8 mouse cellular contexts compared by ENCODE assay signal in the genomic region with DNA sequence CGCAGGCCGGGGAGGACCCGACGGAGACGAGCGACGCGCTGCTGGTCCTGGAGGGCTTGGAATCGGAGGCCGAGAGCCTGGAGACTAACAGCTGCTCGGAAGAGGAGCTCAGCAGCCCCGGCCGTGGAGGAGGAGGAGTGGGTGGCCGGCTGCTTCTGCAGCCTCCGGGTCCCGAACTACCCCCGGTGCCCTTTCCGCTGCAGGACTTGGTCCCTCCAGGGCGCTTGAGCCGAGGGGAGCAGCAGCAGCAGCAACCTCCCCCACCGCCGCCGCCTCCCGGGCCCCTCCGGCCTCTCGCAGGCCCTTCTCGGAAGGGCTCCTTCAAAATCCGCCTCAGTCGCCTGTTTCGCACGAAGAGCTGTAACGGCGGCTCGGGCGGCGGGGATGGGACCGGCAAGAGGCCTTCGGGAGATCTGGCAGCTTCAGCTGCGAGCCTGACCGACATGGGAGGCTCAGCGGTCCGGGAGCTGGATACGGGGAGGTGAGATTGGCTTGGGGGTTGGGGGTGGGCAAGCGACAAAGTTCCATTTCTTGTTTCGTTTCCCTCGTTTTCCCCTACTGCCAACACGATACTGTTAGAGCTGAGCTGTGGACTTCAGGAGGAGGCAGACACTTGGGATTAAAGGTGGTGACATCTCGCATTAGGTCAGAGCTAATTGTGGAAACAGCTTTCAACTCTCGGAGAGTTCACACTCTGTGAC. TPM values are rescaled to one million over a fixed set of nuclear protein-coding genes. Genes with fewer than 3 reads are reported as not detected.
DNase-seq lines count a peak whose midpoint lies in the region; ATAC-seq and TF ChIP-seq lines count a peak whose summit lies in the region.

No protein-coding gene starts in this region.

- no peak for TF ChIP-seq POLR2A in bone marrow, adult 2 months (IDR thresholded peaks at IDR 0.05; ENCODE audit: borderline replicate concordance, control insufficient read depth, low read depth, low read length)

- peak overlapping the region; percentile 95 for H3K4me2 ChIP-seq in forebrain, embryonic 12.5 days
- H3K4me2 ChIP-seq in hindbrain, embryonic 11.5 days (replicated peaks; ENCODE audit: low read depth, low read length): peak overlapping the region; percentile 90
- H3K4me2 ChIP-seq in liver, embryonic 11.5 days: peak overlapping the region; percentile 75
- H3K4me2 ChIP-seq in midbrain, postnatal 0 days (ENCODE audit: low read depth, low read length, poor library complexity, severe bottlenecking): peak overlapping the region; percentile 95

- WGBS in bone marrow, adult 2 months: under 1% methylated on average over 49 of the region's 49 CpGs
- WGBS in forebrain, embryonic 12.5 days: 1% methylated on average over 40 of the region's 49 CpGs
- WGBS in hindbrain, embryonic 11.5 days: 0% methylated on average over 46 of the region's 49 CpGs
- under 1% methylated on average over 48 of the region's 49 CpGs for WGBS in liver, embryonic 11.5 days
- WGBS in midbrain, postnatal 0 days: under 1% methylated on average over 39 of the region's 49 CpGs

- 0 out of 2 replicates have a peak, but pooled peaks have one; percentile 5 for ATAC-seq in forebrain, embryonic 12.5 days (ENCODE audit: low FRiP score)
- ATAC-seq in hindbrain, embryonic 11.5 days (ENCODE audit: low FRiP score): no peak
- ATAC-seq in liver, embryonic 11.5 days (replicated peaks; ENCODE audit: low FRiP score): peak; percentile 13; the same call in 1 of the 2 replicates
- ATAC-seq in midbrain, postnatal 0 days (ENCODE audit: low FRiP score): no peak

- no peaks in the 10 kb centered on the region for H3K36me3 ChIP-seq in forebrain, embryonic 12.5 days (replicated peaks)
- no peaks in the 10 kb centered on the region for H3K36me3 ChIP-seq in hindbrain, embryonic 11.5 days (ENCODE audit: control insufficient read depth, insufficient read depth, low read length)
- H3K36me3 ChIP-seq in liver, embryonic 11.5 days (ENCODE audit: control insufficient read depth, insufficient read depth, low read length): no peaks in the 10 kb centered on the region; the same call in 1 of the 2 replicates
- H3K36me3 ChIP-seq in midbrain, postnatal 0 days (ENCODE audit: insufficient read depth, low read length): no peaks in the 10 kb centered on the region

- H3K4me3 ChIP-seq in bone marrow, adult 2 months (replicated peaks; ENCODE audit: control insufficient read depth, low read depth, low read length): peak overlapping the region; percentile 74
- H3K4me3 ChIP-seq in forebrain, embryonic 12.5 days (replicated peaks): peak overlapping the region; percentile 93
- H3K4me3 ChIP-seq in hindbrain, embryonic 11.5 days (ENCODE audit: low read depth, low read length): peak overlapping the region; percentile 98
- peak overlapping the region; percentile 97 for H3K4me3 ChIP-seq in liver, embryonic 11.5 days (ENCODE audit: low read depth, low read length)
- H3K4me3 ChIP-seq in midbrain, postnatal 0 days (ENCODE audit: low read depth, low read length): peak overlapping the region; percentile 96

- H3K27me3 ChIP-seq in forebrain, embryonic 12.5 days: no peaks in the 10 kb centered on the region
- no peaks in the 10 kb centered on the region for H3K27me3 ChIP-seq in hindbrain, embryonic 11.5 days (ENCODE audit: control insufficient read depth, insufficient read depth, low read length)
- no peaks in the 10 kb centered on the region for H3K27me3 ChIP-seq in liver, embryonic 11.5 days (replicated peaks; ENCODE audit: control insufficient read depth, insufficient read depth, low read length)
- H3K27me3 ChIP-seq in midbrain, postnatal 0 days (ENCODE audit: insufficient read depth, low read length): no peaks in the 10 kb centered on the region

- H3K27ac ChIP-seq in bone marrow, adult 2 months (ENCODE audit: control insufficient read depth, insufficient read depth, low read depth, low read length, poor library complexity): peak overlapping the region; percentile 67; the same call in 1 of the 2 replicates
- peak overlapping the region; percentile 88 for H3K27ac ChIP-seq in forebrain, embryonic 12.5 days
- H3K27ac ChIP-seq in hindbrain, embryonic 11.5 days (ENCODE audit: low read depth, low read length): peak overlapping the region; percentile 81
- peak overlapping the region; percentile 77 for H3K27ac ChIP-seq in liver, embryonic 11.5 days (ENCODE audit: low read depth, low read length)
- peak overlapping the region; percentile 83 for H3K27ac ChIP-seq in midbrain, postnatal 0 days (ENCODE audit: low read depth, low read length)

- H3K4me1 ChIP-seq in bone marrow, adult 2 months (ENCODE audit: control insufficient read depth, insufficient read depth, low read length): peaks cover 3% of the 10 kb centered on the region; the same call in 1 of the 2 replicates
- peaks cover 30% of the 10 kb centered on the region for H3K4me1 ChIP-seq in forebrain, embryonic 12.5 days
- peaks cover 10% of the 10 kb centered on the region; the same call in 1 of the 2 replicates for H3K4me1 ChIP-seq in hindbrain, embryonic 11.5 days (replicated peaks; ENCODE audit: control insufficient read depth, insufficient read depth, low read length)
- H3K4me1 ChIP-seq in liver, embryonic 11.5 days (replicated peaks; ENCODE audit: control insufficient read depth, insufficient read depth, low read length): peaks cover 23% of the 10 kb centered on the region
- H3K4me1 ChIP-seq in midbrain, postnatal 0 days (ENCODE audit: insufficient read depth, low read length): peaks cover 13% of the 10 kb centered on the region

- no peak for TF ChIP-seq CTCF in bone marrow, adult 2 months (IDR thresholded peaks at IDR 0.05; ENCODE audit: control insufficient read depth, insufficient read depth, low read length)
- no peak for TF ChIP-seq CTCF in midbrain, postnatal 0 days (IDR thresholded peaks at IDR 0.05)

- peak overlapping the region; percentile 95 for H3K9ac ChIP-seq in forebrain, embryonic 12.5 days
- peak overlapping the region; percentile 96 for H3K9ac ChIP-seq in hindbrain, embryonic 11.5 days (ENCODE audit: low read depth, low read length)
- peak overlapping the region; percentile 98 for H3K9ac ChIP-seq in liver, embryonic 11.5 days (ENCODE audit: low read depth, low read length)
- peak overlapping the region; percentile 98 for H3K9ac ChIP-seq in midbrain, postnatal 0 days (replicated peaks; ENCODE audit: low read length, poor library complexity, severe bottlenecking)

- no peaks in the 10 kb centered on the region for H3K9me3 ChIP-seq in forebrain, embryonic 12.5 days
- H3K9me3 ChIP-seq in hindbrain, embryonic 11.5 days (ENCODE audit: control insufficient read depth, low read length): no peaks in the 10 kb centered on the region
- no peaks in the 10 kb centered on the region for H3K9me3 ChIP-seq in liver, embryonic 11.5 days (ENCODE audit: control insufficient read depth, low read length)
- H3K9me3 ChIP-seq in midbrain, postnatal 0 days (ENCODE audit: low read length): no peaks in the 10 kb centered on the region

- peak; percentile 41 to 45 for DNase-seq in layer of hippocampus, postnatal 10 days (ENCODE audit: low spot score in 2 of 2)
- no peak for DNase-seq in layer of hippocampus, adult 8-10 months (ENCODE audit: low spot score in 2 of 2)
- DNase-seq in hindbrain, embryonic 11.5 days (ENCODE audit: low spot score): peak; percentile 65
- peak; percentile 70 for DNase-seq in liver, embryonic 11.5 days (ENCODE audit: low spot score)
- no peak for DNase-seq in midbrain, postnatal 0 days (ENCODE audit: low spot score)
- DNase-seq in testis, postnatal 14 days (ENCODE audit: low spot score): peak; percentile 43

RNA-seq across cellular contexts. Expression of a gene that starts 0.7 kb away (rescaled TPM):
- total RNA-seq in layer of hippocampus, postnatal 10 days (2021): 10 to 100 TPM; 69.2 to 72.6 TPM
- 10 to 100 TPM; 71.5 to 89.3 (median 79.6) TPM for total RNA-seq in layer of hippocampus, adult 8-10 months (2022)
- 4.3 and 5.2 TPM in 2 replicates for polyA plus RNA-seq in bone marrow, adult 2 months (2011; ENCODE audit: insufficient read depth, insufficient read length, low replicate concordance, missing spikeins)
- polyA plus RNA-seq in forebrain, embryonic 12.5 days (2016; fragmentation: Nextera tagmentation; extraction: Ambion mirVana): 7.9 and 8.0 TPM in 2 replicates
- polyA plus RNA-seq in hindbrain, embryonic 11.5 days (2014; fragmentation: Nextera tagmentation; extraction: Ambion mirVana): 3.6 and 3.8 TPM in 2 replicates
- polyA plus RNA-seq in liver, embryonic 11.5 days (2014; fragmentation: Nextera tagmentation; extraction: Ambion mirVana): 2.2 and 2.4 TPM in 2 replicates
- total RNA-seq in midbrain, postnatal 0 days (2014; rRNA removed): 54.9 and 60.4 TPM in 2 replicates
- polyA plus RNA-seq in midbrain, postnatal 0 days (2015; fragmentation: Nextera tagmentation; extraction: Ambion mirVana): 6.9 and 7.4 TPM in 2 replicates

RNA-seq across cellular contexts. Expression of a gene that starts 11.2 kb away (rescaled TPM):
- under 1 TPM; 0.34 to 0.42 TPM for total RNA-seq in layer of hippocampus, postnatal 10 days (2021)
- under 1 TPM; 0.14 to 0.59 (median 0.34) TPM for total RNA-seq in layer of hippocampus, adult 8-10 months (2022)
- not detected in 2 replicates for polyA plus RNA-seq in bone marrow, adult 2 months (2011; ENCODE audit: insufficient read depth, insufficient read length, low replicate concordance, missing spikeins)
- 0.11 and 0.22 TPM in 2 replicates for polyA plus RNA-seq in forebrain, embryonic 12.5 days (2016; fragmentation: Nextera tagmentation; extraction: Ambion mirVana)
- polyA plus RNA-seq in hindbrain, embryonic 11.5 days (2014; fragmentation: Nextera tagmentation; extraction: Ambion mirVana): 0.46 TPM in 1 of 2 replicates, not detected in the other
- polyA plus RNA-seq in liver, embryonic 11.5 days (2014; fragmentation: Nextera tagmentation; extraction: Ambion mirVana): 0.03 TPM in 2 replicates
- total RNA-seq in midbrain, postnatal 0 days (2014; rRNA removed): 0.57 and 0.71 TPM in 2 replicates
- 0.66 and 0.78 TPM in 2 replicates for polyA plus RNA-seq in midbrain, postnatal 0 days (2015; fragmentation: Nextera tagmentation; extraction: Ambion mirVana)

RNA-seq across cellular contexts. Expression of a gene that starts 47.6 kb away (rescaled TPM):
- total RNA-seq in layer of hippocampus, postnatal 10 days (2021): 10 to 100 TPM; 22.8 to 23.7 TPM
- total RNA-seq in layer of hippocampus, adult 8-10 months (2022): 10 to 100 TPM; 23.1 to 32.2 (median 27.4) TPM
- polyA plus RNA-seq in bone marrow, adult 2 months (2011; ENCODE audit: insufficient read depth, insufficient read length, low replicate concordance, missing spikeins): 7.8 and 16.9 TPM in 2 replicates
- 51.3 and 53.3 TPM in 2 replicates for polyA plus RNA-seq in forebrain, embryonic 12.5 days (2016; fragmentation: Nextera tagmentation; extraction: Ambion mirVana)
- 51.4 and 52.9 TPM in 2 replicates for polyA plus RNA-seq in hindbrain, embryonic 11.5 days (2014; fragmentation: Nextera tagmentation; extraction: Ambion mirVana)
- 62.4 and 63.2 TPM in 2 replicates for polyA plus RNA-seq in liver, embryonic 11.5 days (2014; fragmentation: Nextera tagmentation; extraction: Ambion mirVana)
- total RNA-seq in midbrain, postnatal 0 days (2014; rRNA removed): 21.4 and 29.1 TPM in 2 replicates
- 33.0 and 36.0 TPM in 2 replicates for polyA plus RNA-seq in midbrain, postnatal 0 days (2015; fragmentation: Nextera tagmentation; extraction: Ambion mirVana)

RNA-seq across cellular contexts. Expression of a gene that starts 52.2 kb away (rescaled TPM):
- 10 to 100 TPM; 73.3 to 77.4 TPM for total RNA-seq in layer of hippocampus, postnatal 10 days (2021)
- total RNA-seq in layer of hippocampus, adult 8-10 months (2022): 10 to 100 TPM; 75.7 to 83.2 (median 78.4) TPM
- 32.9 and 39.9 TPM in 2 replicates for polyA plus RNA-seq in bone marrow, adult 2 months (2011; ENCODE audit: insufficient read depth, insufficient read length, low replicate concordance, missing spikeins)
- polyA plus RNA-seq in forebrain, embryonic 12.5 days (2016; fragmentation: Nextera tagmentation; extraction: Ambion mirVana): 4.2 and 5.1 TPM in 2 replicates
- 3.5 TPM in 2 replicates for polyA plus RNA-seq in hindbrain, embryonic 11.5 days (2014; fragmentation: Nextera tagmentation; extraction: Ambion mirVana)
- 9.3 and 10.9 TPM in 2 replicates for polyA plus RNA-seq in liver, embryonic 11.5 days (2014; fragmentation: Nextera tagmentation; extraction: Ambion mirVana)
- total RNA-seq in midbrain, postnatal 0 days (2014; rRNA removed): 80.2 and 80.9 TPM in 2 replicates
- polyA plus RNA-seq in midbrain, postnatal 0 days (2015; fragmentation: Nextera tagmentation; extraction: Ambion mirVana): 9.2 and 9.6 TPM in 2 replicates

Comparison
In these comparisons a context has a peak if more than half of its experiments do, and no peak if none do; other contexts are left out.
1. DNase-seq: peak in layer of hippocampus, postnatal 10 days (2 of 2), hindbrain, embryonic 11.5 days (single experiment), liver, embryonic 11.5 days (single experiment) and testis, postnatal 14 days (single experiment); none in layer of hippocampus, adult 8-10 months (0 of 2) and midbrain, postnatal 0 days (single experiment).
2. ATAC-seq: peak in forebrain, embryonic 12.5 days (single experiment) and liver, embryonic 11.5 days (single experiment); none in hindbrain, embryonic 11.5 days (single experiment) and midbrain, postnatal 0 days (single experiment).
3. Peak in every context shown above with its lines, with median percentiles within 50 percentile points of each other: H3K27ac ChIP-seq, H3K4me3 ChIP-seq, H3K4me2 ChIP-seq and H3K9ac ChIP-seq.